Mouse (Mus musculus): Measurements from ENCODE around the gene Astn2.

The Astn2 gene

DNA sequence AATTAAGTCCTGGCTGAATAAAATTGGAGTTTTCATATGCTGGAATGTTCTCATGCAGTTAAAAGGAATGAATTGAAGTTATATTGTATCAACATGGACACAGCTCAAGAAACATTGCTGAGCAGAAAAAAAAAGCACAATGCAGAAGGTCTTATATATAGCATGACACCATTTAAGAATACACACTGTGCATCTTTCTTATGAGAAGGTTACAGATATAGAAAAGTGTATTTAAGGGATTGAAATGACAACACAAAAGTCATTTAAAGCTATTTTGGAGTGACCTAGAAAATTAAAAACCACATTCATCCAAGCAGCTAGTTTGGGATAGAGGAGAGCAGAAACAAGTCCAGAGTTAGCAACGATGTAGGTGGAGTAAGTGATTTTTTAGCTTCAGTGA lies 571.4 kb downstream of the Astn2 start:
- no peak for DNase-seq

DNA sequence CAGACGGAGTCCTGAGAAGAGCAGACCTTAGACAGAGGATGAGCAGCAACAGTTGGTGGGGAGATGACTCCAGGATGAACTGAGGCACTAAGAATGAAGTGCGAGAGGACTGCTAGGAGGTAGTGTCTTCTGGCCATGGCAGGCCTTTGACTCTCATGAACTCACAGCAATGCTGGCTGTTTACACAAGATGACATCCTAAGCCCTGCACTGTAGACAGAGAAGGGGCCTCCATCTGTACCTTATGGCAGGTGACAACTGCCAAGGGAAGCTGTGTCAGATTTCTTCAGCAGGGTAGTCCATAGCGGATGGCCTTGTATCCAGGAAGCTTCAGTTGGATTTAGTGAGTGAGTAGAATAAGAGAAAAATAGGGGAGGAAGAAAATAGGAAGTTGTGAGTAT lies 572.5 kb downstream of the Astn2 start:
- DNase-seq = no peak

DNA sequence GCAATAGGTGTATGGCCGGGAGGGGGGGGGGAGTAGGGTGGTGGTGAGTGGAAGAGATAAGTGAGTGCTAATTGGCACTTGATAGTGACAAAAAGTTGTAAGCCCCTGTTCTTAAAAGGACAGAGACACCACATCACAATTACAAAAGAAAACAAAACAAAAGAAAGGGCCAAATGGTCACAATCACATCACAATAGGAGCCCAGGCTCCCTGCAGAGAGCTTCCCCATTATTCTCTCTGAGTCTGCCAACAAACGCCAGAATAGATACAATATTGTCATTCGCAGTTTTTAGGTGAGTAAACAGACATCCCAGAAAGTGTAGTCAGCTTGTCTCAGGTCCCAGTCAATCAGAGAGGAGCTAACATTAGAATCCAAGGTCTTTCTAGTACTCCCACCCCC lies 573.9 kb downstream of the Astn2 start:
- DNase-seq = no peak

DNA sequence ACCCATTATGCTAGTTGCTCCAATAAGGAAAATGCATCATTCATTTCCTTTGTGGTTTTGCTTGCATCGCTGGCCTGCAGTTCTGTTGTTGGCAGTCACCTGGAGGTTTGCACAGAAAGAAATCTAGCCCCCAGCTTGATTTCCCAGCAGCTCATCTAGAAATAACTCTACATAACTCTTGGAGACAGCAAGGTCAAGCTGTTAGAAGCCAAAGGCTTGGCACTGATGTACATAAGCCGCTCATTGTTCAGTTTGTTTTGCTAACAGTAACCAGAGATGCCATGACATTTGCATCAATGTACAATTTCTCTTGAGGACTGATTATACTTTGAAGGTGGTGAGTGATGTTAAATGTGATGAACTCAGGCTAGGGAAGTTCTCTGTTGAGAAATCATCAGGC lies 583.3 kb downstream of the Astn2 start:
- DNase-seq = no peak

DNA sequence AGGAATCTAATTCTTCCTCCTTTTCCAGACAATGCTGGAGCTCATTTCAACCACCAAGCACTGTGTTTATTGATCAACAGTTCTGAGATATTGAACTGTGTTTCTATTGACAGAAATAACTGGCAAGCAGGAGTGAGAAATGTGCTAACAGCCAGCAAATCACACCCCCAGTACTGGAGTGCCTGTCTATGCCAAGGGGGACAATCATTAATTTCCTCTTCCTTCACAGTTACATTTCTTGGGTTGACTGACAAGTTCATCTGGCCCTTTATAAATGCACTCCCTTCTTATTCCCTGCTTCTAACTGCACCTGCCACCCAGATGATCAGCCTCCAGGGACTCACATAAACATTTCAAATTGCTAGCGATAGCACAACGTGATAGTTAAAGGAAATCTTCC lies 584.2 kb downstream of the Astn2 start:
- DNase-seq = no peak

DNA sequence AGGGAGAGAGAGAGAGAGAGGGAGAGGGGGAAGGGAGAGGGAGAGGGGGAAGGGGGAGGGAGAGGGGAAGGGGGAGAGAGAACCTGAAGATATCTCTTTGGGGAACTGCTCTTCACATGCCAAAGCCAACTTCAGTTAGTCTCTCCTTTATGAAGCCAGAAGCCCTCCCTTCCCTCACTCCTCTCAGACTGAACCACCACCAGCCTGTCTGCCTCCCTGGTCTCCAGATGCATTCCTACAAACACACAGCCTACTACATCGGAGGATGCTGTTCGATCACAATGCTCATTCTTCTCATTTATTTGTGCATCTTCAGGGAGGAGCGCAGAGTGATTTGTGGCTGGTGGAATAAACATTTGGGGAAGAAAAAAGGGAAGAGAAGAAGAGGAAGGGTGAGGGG lies 584.6 kb downstream of the Astn2 start:
- DNase-seq = no peak

DNA sequence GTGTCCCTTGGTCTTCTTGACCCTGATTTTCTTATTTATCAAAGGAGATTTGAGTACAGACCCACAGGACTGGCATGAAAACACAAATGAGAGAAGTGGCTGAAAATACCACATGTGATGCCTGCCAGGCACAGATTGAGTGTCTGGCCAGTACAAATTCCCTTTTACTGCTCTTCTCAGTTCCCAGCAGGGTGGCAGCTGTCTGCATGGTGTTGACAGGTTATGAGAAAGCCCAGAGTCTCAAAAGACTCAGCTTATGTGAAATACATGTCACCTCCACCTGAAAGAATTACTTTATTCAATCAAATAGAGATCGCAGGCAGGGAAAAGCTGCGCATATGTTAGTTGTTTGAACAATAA lies 590.3 kb downstream of the Astn2 start:
- no peak for DNase-seq

DNA sequence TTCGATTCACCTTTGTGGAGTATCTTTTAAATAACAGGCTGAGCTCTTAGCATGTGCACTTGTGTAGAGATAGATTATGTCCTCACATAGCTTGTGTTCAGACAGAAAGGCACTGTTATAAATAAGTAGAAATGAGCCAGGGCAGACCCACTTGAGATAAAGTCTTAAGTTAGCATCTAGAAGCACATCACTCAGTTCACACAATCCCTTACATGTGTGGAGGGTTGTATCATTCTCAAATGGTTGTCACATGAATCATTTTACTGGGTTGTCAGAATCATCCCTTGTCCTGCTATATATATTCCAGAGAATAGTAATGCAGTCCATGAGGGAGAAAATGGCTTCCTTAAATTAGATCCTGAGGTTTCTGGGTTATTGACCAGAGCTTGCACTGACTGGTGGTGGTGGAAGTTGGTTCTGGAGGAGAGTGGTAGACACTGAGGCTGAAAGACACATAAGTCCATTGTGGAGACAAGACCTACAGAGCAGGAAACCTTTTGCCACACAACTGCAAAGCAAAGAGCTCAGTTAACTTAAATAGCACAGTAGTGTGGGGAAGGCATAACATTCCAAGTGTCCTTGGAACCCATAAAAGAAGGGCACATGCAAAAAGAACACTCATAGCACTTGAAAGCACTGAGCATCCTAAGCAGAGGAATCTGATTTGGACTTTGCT lies 590.8 kb downstream of the Astn2 start:
- no peak for DNase-seq

DNA sequence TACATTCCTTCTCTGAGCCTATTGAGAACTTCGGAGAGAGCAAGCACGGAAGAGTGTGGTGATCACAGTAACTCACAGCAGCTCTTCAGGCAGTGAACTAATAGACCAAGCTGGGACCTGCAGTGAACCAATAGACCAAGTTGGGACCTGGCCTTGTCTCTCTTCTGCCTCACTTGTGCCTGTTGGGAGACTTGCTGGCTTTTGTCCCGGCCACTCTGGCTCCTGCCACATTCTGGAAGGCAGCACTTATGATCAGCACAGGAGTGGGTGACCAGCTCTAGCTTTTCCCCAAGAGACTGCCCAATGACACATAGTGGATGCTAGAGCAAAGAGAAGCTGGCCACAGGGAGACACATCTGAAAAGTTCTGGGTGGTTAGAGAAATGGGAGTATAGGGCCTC lies 597.1 kb downstream of the Astn2 start:
- DNase-seq = no peak

DNA sequence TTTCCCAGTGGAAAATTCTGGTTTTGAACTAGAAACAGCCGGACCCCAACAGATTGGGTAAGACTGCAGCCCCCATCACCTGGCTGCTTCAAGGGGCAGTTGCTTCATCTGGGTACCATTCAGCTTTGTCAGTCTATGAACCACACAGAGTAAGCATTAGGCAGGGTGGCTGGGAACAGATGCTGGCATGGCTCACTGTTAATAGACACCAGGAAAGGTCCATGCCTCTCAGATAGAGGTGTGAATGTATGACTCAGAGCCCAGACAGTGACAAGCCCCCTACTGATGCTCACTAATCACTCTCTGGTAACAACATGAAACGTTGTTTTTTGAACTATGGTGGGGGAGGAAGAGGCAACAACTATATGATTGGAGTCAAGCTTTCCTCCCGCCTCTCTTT lies 603.2 kb downstream of the Astn2 start:
- no peak for DNase-seq

DNA sequence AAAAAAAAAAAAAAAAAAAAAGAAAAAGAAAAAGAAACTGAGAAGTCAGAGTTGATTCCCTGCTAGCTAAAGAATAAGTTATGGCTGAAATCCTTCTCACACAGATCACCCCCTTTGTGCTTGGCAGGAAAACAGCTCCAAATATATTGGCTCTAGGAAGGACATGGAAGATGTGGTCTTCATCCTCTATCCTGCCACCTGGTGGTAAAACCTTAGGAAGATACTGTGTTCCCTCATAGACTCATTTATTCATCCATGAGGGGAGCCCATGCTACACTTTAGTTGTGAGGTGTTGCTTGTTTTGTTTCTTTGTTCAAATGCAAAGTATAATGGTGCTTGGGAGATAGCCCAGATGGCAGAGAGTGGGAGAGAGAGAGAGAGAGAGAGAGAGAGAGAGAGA lies 613.4 kb downstream of the Astn2 start:
- DNase-seq = peak; percentile 5

DNA sequence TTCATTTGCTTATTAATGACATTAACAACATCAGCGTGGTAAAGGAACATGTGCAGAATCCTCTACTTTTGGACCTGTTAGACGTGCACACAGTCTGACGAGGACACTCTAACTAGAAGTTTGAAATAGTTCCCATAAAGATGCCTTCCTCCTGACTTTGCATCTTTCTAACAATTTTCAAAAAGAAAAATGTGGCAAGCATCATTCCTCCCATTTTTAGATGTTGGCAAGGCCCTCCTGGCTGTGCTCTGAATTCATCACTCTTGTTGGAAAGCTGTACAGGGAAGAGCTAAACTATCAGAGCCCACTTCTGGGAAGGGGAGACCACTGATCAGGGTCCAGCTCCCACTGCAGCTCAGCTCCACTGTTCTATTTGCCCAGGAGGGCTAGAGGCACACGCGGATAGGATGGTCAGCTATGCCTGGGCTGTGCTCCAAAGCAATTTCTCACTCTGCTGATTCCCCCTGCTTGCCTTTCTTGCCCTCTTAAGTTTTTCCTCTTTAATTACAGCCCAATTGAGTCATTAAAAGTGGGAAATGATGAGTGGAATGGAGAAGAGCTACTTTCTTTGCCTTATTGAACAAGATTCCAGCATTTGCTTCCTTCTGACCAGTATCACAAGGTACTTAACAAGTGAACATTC lies 630.9 kb downstream of the Astn2 start:
- no peak for DNase-seq

DNA sequence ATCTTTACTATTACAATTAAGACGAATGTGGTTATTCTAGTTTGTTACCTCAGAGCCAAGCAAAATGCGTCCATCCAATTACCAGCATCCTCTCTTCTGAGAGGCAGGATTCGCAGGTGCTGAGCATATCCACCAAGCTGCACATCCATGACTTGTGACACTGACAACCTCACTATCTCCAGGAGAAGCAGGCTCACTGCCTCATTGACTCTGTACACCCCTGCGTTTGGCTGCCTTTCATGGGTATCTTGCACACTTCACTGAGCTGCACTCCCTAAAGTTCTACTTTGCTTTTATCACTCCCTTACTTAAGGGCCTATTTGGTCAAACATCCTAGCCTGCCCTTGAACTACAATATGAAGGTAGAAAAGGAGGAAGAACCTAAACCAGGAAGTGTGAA lies 633.5 kb downstream of the Astn2 start:
- no peak for DNase-seq

DNA sequence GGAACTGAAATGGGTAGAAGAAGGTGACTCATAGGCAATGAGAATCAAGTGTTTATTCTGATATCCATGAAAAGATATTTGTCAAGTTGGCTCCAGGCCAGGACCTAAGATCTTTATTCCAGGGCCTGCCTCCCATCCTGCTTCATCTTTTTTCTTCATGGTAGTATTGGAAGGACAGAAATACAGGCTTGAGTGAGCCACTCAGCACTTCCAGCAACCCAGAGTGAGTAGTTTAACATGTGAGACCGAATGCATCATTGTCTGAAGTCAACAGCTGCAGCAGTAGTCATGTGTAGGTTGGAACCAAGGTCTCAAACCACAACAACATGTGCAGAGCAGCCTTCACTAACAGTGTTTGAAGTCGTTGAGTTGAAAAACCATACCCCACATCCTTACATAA lies 636.5 kb downstream of the Astn2 start:
- DNase-seq = no peak

DNA sequence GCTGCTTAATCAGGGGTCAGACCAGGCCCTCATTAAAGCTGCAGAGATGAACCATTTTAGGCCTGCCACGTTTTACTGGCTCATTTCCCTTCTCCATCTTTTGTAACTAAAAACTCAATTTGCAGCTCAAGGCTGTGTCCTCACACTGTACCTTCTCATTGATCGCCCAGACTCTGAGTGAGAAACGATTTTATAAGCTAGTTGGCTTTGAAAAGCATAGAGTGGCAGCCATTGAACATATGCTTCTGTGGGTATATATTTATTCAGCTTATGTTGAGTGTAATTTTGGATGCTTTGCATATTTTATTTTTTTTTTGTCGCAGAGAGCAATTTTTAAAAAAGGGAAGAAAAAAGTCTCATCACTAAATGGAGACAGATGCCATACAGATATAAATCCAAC lies 637.0 kb downstream of the Astn2 start:
- DNase-seq = no peak

DNA sequence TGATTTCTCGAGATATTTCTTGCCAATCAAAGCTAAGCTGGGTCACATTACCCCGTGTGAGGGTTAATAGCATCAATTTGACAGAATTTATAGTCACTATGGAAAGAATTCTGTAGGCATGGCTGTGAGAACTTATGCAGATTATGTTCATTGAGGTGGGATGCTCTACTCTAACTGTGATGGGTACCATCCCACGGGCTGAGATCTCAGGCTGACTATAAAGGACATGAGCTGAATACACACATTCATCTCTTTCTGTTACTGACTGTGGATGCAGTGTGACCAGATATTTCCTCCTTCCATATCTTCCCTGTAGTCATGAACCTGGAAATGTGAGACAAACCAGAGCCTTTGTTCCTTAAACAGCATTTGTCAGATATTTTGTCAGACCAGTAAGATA lies 639.1 kb downstream of the Astn2 start:
- DNase-seq = no peak

DNA sequence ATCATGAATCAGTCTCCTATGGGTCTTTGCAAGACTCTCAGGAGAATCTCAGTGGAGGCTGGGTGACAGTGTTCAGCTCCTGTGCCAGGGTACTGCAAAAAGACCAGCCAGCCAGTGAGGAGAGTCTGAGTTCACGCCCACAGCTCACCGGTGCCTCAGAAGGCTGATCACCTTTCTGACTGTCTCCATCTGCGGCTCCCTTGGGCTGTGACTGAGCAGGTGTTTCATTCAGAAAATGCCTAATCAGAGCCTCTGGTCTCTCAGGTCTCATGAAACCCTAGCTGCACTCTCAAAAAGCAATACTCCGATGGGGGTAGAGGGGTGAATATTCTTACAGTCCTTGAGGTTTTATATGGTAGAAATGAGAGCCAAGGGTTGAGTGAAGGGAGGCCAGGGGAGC lies 640.1 kb downstream of the Astn2 start:
- no peak for DNase-seq

DNA sequence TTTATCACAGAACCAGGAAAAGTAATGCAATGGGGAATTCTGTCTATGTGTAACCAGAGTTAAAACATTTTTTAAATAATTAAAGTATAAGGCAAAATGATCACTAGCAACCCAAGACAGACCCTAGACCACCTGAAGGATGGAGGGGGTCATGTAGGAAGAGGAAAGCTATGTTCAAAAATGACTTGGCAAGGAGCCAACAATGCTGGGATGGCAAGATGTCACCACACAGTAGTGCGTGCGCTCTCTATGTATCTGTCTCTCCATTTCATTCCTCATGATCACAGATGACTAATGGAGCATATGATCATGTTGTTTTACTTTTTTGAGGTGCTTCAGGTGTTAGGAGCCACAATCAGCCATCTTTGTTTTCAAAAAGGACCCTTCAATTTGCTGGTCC lies 640.6 kb downstream of the Astn2 start:
- no peak for DNase-seq

DNA sequence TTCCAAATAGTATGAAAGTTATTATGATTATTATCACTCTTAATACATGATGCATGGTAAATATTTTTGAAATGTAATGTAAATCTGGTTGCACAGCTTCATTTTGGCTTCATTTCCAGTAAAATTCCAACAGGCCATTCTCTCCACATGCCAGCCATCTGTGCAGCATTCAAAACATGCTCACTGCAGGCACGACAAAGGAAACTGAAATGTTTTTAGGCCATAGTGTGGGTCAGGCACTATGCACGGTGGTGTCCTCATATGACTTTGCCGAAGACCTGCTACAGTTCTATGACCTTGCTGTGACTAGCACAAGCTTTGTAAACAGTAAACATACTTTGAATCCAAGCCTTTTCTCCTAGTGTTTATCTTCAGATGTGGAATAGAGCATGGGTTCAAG lies 642.3 kb downstream of the Astn2 start:
- DNase-seq = no peak

DNA sequence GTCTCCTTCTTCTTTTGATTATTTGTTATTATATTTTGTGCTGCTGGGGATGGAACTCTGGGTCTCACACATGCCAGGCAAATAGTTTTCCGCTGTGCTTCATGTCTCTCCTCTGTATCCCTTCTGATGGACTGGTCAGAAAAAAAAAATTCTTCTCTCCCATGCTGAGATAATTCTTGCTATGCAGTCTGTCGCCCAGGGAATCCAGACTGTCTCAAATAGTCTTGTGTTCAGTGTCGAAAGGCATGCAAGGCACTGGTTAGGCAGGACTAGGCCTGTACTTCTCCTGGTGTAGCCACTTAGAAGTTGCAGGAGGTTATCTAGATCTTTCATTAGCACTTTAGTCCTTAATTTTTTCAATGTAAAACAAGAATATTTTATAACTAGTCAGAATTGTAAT lies 642.8 kb downstream of the Astn2 start:
- no peak for DNase-seq

DNA sequence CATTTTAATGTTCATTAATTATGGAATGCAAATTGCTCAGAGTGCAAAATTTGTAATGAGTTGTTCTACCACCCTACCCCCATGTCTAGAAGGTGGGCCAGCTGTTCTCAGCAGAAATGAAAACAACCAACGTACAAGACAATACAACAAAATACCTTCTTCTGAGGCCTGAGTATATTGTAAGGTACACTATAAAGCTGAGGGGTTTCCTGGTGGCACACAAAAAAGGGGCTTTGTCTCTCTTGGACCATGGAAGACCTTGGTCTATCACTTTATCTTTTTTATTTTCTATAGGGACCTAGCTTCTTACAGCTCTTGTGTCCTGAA lies 645.6 kb downstream of the Astn2 start:
- no peak for DNase-seq

DNA sequence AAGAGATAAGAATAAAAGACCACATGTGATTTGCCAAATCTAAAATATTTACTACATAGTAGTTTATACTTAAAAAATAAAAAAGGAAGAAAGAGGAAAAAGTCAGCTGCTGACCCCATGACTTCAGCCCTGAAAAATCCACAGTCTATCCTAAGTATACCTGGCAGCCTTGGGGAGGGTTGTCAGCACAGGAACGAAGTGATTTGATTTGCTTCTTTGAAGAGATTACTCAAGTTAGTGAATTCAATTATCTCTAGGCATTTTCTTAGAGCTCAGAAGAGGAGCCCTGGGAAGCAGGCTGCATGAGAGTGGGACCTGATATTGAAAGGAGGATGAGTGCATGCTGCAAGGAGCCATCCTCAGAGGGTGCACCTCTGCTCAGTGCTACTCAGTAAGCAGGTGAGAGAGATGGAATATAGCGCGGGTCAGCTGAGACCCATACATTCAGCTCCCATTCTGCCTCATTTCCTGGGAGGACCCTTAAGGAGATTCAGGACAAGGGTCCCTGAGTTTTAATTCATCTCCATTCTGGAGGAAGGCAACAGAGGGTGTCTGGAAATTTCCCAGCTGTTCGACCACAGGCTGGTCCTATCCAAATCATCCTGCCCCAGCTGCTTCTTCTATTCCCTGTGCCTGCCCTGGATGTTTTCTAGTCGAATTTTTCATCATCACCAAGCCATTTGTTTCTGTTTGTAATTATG lies 646.1 kb downstream of the Astn2 start:
- DNase-seq = no peak

DNA sequence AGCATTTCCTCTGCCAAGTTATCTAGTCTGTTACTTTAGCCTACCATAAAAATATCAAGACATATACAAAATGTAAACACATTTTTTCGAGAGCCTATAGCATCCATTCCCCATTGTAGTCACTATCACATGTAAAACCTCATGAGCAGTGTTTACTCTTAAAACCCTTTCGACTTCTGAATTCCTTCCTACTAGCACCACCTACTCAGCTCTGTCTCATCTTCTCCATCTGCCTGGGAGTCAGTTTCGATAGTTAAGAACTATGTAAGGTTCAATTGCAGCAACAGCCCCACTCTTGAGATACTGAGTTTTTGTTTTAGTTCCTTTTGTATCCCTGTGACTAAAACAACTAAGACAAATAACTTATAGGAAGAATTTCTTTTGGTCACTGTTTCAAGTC lies 651.5 kb downstream of the Astn2 start:
- no peak for DNase-seq

DNA sequence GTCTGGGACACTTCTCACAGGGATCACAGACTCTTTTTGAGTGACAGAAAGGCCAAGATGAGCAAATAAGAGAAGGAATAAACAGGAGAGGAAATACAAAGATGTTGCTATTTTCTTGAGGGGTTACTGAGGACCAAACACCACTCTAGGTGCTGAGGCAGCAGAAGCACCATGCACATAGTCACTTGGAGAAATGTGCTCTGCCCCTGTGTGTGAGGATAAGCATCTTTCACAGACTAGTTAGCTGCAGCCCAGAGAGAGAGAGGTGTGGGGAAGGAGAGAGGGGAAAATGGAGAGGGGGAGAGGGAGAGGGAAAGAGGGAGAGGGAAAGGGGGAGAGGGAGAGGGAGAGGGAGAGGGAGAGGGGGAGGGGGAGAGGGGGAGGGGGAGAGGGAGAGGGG lies 659.6 kb downstream of the Astn2 start:
- no peak for DNase-seq

DNA sequence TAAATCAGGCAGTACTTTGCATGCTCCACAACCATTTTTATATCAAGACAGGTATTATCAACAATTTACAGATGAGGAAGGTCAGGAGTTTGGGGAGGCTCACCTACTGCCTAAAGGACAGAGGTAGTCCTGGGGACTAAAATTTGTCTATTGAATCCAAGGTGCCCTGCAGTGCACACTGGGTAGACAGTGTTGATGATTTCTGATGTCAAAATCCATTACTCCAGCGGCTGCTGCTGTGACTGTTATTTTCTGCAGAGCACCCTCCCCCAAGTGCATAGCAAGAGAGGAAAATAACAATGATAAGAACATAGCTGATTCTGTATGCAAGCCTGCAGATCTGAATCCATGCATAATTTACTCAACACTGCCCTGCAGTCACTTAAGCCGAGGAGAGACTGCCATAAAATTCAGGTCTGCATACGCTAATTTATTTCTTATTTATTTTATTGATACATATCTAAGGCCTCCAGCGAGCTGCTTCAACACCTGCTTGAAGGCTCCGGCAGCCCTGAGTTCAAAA lies 660.3 kb downstream of the Astn2 start:
- no peak for DNase-seq

Measured in lung, postnatal 36 days (tissue).